Mouse (Mus musculus): ENCODE measurements around the gene Ets1.

- TF ChIP-seq EP300 (optimal IDR thresholded peaks at IDR 0.05), result no peak
- no peak for TF ChIP-seq CTCF (IDR thresholded peaks at IDR 0.05; ENCODE audit: low read depth)
These were observed 19.2 kb upstream of the Ets1 start for GRCm38 (mm10) chr9:32616516-32617429.

All from stomach, postnatal 0 days (tissue).